Mouse (Mus musculus): ENCODE results near the gene Gm20388. TPM values are rescaled to one million over a fixed set of nuclear protein-coding genes. Genes with fewer than 3 reads are reported as not detected.

Gene Gm20388
- polyA plus RNA-seq, 2 experiments = 8.5 TPM; not detected in 1

DNA sequence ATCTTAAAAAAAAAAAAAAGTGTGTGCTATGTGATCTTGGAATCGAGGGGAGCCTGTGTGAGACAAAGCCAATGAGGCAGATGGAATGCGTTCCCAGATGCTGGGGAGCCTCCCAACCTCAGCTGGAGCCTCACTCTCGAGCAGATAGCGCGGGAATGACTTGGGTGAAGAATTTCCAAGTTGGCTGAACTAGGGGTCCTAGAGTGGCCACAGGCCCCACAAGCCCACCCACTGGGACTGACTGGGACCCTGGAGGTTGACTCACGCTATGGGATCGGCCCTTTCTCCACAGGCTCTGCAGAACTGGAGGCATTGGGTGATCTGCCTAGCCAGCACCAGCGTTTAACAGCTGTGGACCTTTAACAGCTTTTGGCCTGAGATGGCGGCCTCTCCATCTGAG is 3225.6 kb downstream of the Gm20388 start:
- no peak overlapping the region for H3K4me2 ChIP-seq (ENCODE audit: low read depth)
- H3K36me3 ChIP-seq (replicated peaks; ENCODE audit: control insufficient read depth, insufficient read depth, low read depth) = no peaks in the 10 kb centered on the region
- TF ChIP-seq CTCF (IDR thresholded peaks at IDR 0.05; ENCODE audit: low read depth) (no peak), EP300 (IDR thresholded peaks at IDR 0.05; ENCODE audit: low read depth) (no peak)
- H3K27ac ChIP-seq = no peak overlapping the region
- H3K4me1 ChIP-seq (replicated peaks; ENCODE audit: control insufficient read depth in 2 of 2, insufficient read depth in 2 of 2, low read length in 1 of 2) = 0 out of 4 replicates have a peak, but pooled peaks cover 0 to 2% of the 10 kb centered on the region in 2 experiments
- ATAC-seq (ENCODE audit: insufficient read depth) (no peak), DNase-seq (ENCODE audit: low read depth in 3 of 3, low spot score in 3 of 3) (no peak)
- H3K9me3 ChIP-seq (ENCODE audit: control insufficient read depth, low read length) = no peaks in the 10 kb centered on the region
- WGBS (ENCODE audit: insufficient replicate concordance) = 64% methylated on average over 9 of the region's 9 CpGs
- H3K27me3 ChIP-seq (ENCODE audit: control insufficient read depth, insufficient read depth, low read length) = no peaks in the 10 kb centered on the region
- no peak overlapping the region for H3K4me3 ChIP-seq (ENCODE audit: insufficient read depth in 1 of 2, low read depth in 2 of 2, low read length in 2 of 2)
- no peak overlapping the region for H3K9ac ChIP-seq (replicated peaks)

DNA sequence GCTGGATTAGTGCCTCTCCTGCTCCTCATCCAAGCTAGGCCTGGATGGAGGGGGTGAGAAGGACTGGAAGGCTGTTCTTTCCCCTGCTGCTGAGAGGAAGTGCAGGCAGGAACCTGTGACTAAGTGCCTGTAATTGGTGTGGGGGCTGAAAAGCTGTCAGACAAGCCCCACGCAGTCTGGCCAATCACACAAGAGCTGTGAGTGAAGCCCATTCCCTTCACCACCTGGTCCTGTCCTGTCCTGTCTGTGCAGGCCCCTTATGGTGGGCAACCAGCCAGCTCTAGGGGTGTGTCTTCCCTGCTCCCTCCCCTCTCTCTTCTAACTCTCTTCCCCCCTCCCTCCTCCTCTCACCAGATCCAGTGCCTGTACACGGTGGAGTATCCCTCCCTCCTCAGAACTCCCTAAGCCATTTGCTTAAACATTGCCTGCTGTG is 3227.0 kb downstream of the Gm20388 start:
- Histone ChIP-seq H3K27ac (no peak overlapping the region), H3K4me1 (replicated peaks; ENCODE audit: control insufficient read depth in 2 of 2, insufficient read depth in 2 of 2, low read length in 1 of 2) (0 out of 4 replicates have a peak, but pooled peaks cover 0 to 2% of the 10 kb centered on the region in 2 experiments), H3K9me3 (ENCODE audit: control insufficient read depth, low read length) (no peaks in the 10 kb centered on the region), H3K36me3 (replicated peaks; ENCODE audit: control insufficient read depth, insufficient read depth, low read depth) (no peaks in the 10 kb centered on the region), H3K27me3 (ENCODE audit: control insufficient read depth, insufficient read depth, low read length) (no peaks in the 10 kb centered on the region), H3K4me3 (ENCODE audit: insufficient read depth in 1 of 2, low read depth in 2 of 2, low read length in 2 of 2) (no peak overlapping the region), H3K9ac (replicated peaks) (no peak overlapping the region), H3K4me2 (ENCODE audit: low read depth) (no peak overlapping the region)
- ATAC-seq (ENCODE audit: insufficient read depth) (no peak), DNase-seq (ENCODE audit: low read depth in 3 of 3, low spot score in 3 of 3) (no peak)
- WGBS (ENCODE audit: insufficient replicate concordance) = 22% methylated on average over 2 of the region's 2 CpGs
- TF ChIP-seq CTCF (IDR thresholded peaks at IDR 0.05; ENCODE audit: low read depth) = no peak
- TF ChIP-seq EP300 (IDR thresholded peaks at IDR 0.05; ENCODE audit: low read depth) = no peak

DNA sequence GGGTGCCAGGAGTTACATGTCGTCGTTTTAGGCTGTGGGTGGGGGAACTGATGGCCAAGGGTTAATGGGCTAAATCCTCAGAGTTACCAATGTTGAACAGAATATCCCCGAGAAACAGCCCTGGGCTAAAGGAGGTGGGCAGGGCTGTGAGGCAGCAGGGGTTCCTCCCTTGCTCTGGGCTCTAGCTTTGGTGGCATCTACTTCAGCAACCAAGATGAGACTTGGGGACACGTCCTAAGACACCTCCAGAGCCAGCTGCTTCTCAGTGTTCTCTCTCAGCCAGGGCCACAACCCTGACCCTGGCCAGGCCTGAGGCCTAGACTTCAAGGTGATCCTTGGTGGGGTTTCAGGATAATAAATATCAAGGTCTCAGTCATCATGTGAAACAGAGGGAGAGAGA is 3228.1 kb downstream of the Gm20388 start:
- no peak overlapping the region for H3K4me2 ChIP-seq (ENCODE audit: low read depth)
- no peak for DNase-seq (ENCODE audit: low read depth in 3 of 3, low spot score in 3 of 3)
- no peaks in the 10 kb centered on the region for H3K9me3 ChIP-seq (ENCODE audit: control insufficient read depth, low read length)

DNA sequence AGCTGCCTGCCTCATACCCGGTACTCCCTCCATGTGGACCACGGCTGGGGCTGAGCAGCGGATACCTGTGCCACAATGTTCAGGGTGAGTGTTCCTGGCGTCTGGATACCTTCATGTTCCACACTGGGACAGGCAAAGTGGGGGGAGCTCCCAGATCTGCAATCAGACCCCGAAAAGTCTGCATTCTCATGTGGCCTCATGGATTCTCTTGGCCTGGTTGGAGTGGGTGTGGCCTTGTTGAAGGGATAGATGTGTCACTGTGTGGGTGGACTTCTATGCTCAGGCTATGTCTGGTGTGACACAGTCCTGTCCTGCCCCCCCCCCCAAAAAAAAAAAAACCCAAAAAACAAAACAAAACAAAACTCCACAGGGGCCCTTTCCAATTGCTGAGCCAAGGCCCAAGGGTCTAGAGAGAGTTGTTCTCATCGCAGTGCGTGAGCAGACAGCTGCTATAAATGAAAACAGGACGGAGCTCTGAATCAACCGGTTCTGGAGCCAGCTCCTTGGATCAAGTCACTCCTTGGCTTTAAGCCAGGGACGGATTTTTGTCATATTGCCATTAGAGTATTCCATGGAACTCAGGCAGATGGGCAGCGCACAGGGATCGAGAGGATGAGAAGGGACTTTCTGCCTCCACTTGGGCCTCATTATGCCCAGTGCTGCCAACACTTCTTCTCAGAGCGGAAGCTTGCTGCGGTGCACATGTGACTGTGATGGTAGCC is 3231.3 kb downstream of the Gm20388 start:
- no peak for DNase-seq (ENCODE audit: low read depth in 3 of 3, low spot score in 3 of 3)
- no peak overlapping the region for H3K4me2 ChIP-seq (ENCODE audit: low read depth)
- 76% methylated on average over 14 of the region's 14 CpGs for WGBS (ENCODE audit: insufficient replicate concordance)
- no peaks in the 10 kb centered on the region for H3K36me3 ChIP-seq (replicated peaks; ENCODE audit: control insufficient read depth, insufficient read depth, low read depth)
- H3K27ac ChIP-seq = no peak overlapping the region
- ATAC-seq (ENCODE audit: insufficient read depth) = no peak
- no peak overlapping the region for H3K9ac ChIP-seq (replicated peaks)
- no peak overlapping the region for H3K4me3 ChIP-seq (ENCODE audit: insufficient read depth in 1 of 2, low read depth in 2 of 2, low read length in 2 of 2)
- H3K4me1 ChIP-seq (replicated peaks; ENCODE audit: control insufficient read depth in 2 of 2, insufficient read depth in 2 of 2, low read length in 1 of 2) = 0 out of 4 replicates have a peak, but pooled peaks cover 0 to 2% of the 10 kb centered on the region in 2 experiments
- TF ChIP-seq EP300 (IDR thresholded peaks at IDR 0.05; ENCODE audit: low read depth) (no peak), CTCF (IDR thresholded peaks at IDR 0.05; ENCODE audit: low read depth) (no peak)
- H3K27me3 ChIP-seq (ENCODE audit: control insufficient read depth, insufficient read depth, low read length) = no peaks in the 10 kb centered on the region
- H3K9me3 ChIP-seq (ENCODE audit: control insufficient read depth, low read length) = no peaks in the 10 kb centered on the region

More for the DNA sequence above, 3228.1 kb downstream of the Gm20388 start:
- no peak overlapping the region for H3K9ac ChIP-seq (replicated peaks)
- no peaks in the 10 kb centered on the region for H3K36me3 ChIP-seq (replicated peaks; ENCODE audit: control insufficient read depth, insufficient read depth, low read depth)
- ATAC-seq (ENCODE audit: insufficient read depth) = no peak
- H3K27ac ChIP-seq = no peak overlapping the region
- no peaks in the 10 kb centered on the region for H3K27me3 ChIP-seq (ENCODE audit: control insufficient read depth, insufficient read depth, low read length)
- 0 out of 4 replicates have a peak, but pooled peaks cover 0 to 2% of the 10 kb centered on the region in 2 experiments for H3K4me1 ChIP-seq (replicated peaks; ENCODE audit: control insufficient read depth in 2 of 2, insufficient read depth in 2 of 2, low read length in 1 of 2)
- TF ChIP-seq EP300 (IDR thresholded peaks at IDR 0.05; ENCODE audit: low read depth) (no peak), CTCF (IDR thresholded peaks at IDR 0.05; ENCODE audit: low read depth) (no peak)
- H3K4me3 ChIP-seq (ENCODE audit: insufficient read depth in 1 of 2, low read depth in 2 of 2, low read length in 2 of 2) = no peak overlapping the region
- WGBS (ENCODE audit: insufficient replicate concordance) = 53% methylated on average over 4 of the region's 4 CpGs

DNA sequence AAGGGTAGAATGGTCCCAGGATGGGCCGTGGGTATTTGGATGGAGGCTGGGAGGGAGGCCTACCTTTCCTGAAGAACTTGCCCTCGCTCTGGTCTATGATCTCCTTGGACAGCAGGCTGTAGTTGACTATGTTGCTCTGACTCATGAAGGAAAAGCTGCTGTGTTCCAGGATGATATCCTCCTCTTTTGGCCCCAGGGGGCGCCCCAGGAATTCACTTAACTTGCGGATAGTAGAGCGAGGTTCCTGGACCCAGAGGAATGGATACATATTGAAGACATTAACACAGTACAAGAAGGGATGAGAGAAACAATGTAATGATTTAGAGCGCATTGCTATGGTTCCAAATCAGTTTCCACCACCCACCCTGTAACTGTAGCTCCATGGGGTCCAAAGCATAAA is 3234.6 kb downstream of the Gm20388 start:
- peak in 2 of 3 experiments; percentile 18 to 32 for DNase-seq (ENCODE audit: low read depth in 3 of 3, low spot score in 3 of 3)
- Histone ChIP-seq H3K9me3 (ENCODE audit: control insufficient read depth, low read length) (no peaks in the 10 kb centered on the region), H3K27me3 (ENCODE audit: control insufficient read depth, insufficient read depth, low read length) (no peaks in the 10 kb centered on the region; the same call in 1 of the 2 replicates), H3K4me2 (ENCODE audit: low read depth) (no peak overlapping the region), H3K4me1 (replicated peaks; ENCODE audit: control insufficient read depth in 2 of 2, insufficient read depth in 2 of 2, low read length in 1 of 2) (0 out of 4 replicates have a peak, but pooled peaks cover 0 to 2% of the 10 kb centered on the region in 2 experiments), H3K9ac (replicated peaks) (no peak overlapping the region), H3K27ac (no peak overlapping the region), H3K36me3 (replicated peaks; ENCODE audit: control insufficient read depth, insufficient read depth, low read depth) (no peaks in the 10 kb centered on the region), H3K4me3 (ENCODE audit: insufficient read depth in 1 of 2, low read depth in 2 of 2, low read length in 2 of 2) (no peak overlapping the region)
- 45% methylated on average over 6 of the region's 6 CpGs for WGBS (ENCODE audit: insufficient replicate concordance)
- no peak for ATAC-seq (ENCODE audit: insufficient read depth)
- TF ChIP-seq CTCF (IDR thresholded peaks at IDR 0.05; ENCODE audit: low read depth) = peak; percentile 62
- TF ChIP-seq EP300 (IDR thresholded peaks at IDR 0.05; ENCODE audit: low read depth) = no peak

Measured in liver, embryonic 14.5 days (tissue).